Mouse (Mus musculus) bone marrow, adult 2 months (tissue): ENCODE measurements around the gene Prmt1. TPM values are rescaled to one million over a fixed set of nuclear protein-coding genes. Genes with fewer than 3 reads are reported as not detected.

Source experiments
- H3K27ac ChIP-seq: fragments of 200-500 bp; 2 replicates; pipeline ENCODE4 v1.5.1; 2012; ENCODE audit warnings: low read depth, mild to moderate bottlenecking, control low read depth, inconsistent platforms, low read length; ENCODE audit not compliant: control insufficient read depth, poor library complexity, insufficient read depth
- H3K4me1 ChIP-seq: fragments of 200-500 bp; 2 replicates; pipeline ENCODE4 v1.6.1; 2011; ENCODE audit warnings: low read length; ENCODE audit not compliant: control insufficient read depth, insufficient read depth
- H3K4me3 ChIP-seq: fragments of 200-500 bp; replicated peaks from 2 replicates; pipeline ENCODE3; 2011; ENCODE audit warnings: mild to moderate bottlenecking, low read depth, low read length, control low read depth; ENCODE audit not compliant: control insufficient read depth
- CTCF ChIP-seq: fragments of 200-500 bp; IDR thresholded peaks from 2 replicates; pipeline ENCODE4 v1.5.1; 2011; ENCODE audit warnings: low read length, control low read depth; ENCODE audit not compliant: control insufficient read depth, insufficient read depth
- POLR2A ChIP-seq: fragments of 200-500 bp; IDR thresholded peaks from 2 replicates; pipeline ENCODE4 v1.6.1; 2011; ENCODE audit warnings: low read depth, mild to moderate bottlenecking, control low read depth, low read length, borderline replicate concordance; ENCODE audit not compliant: control insufficient read depth
- WGBS: fragments of 180-500 bp; shearing (Covaris S2); methylation state at CpG from one replicate; pipeline ENCODE4 v1.1.7; 2018; 5-methylcytosine and 5-hydroxymethylcytosine counted together
- polyA plus RNA-seq: library from polyadenylated mRNA; stranded (reverse); fragments of >200 nt; gene quantifications from 2 replicates; pipeline ENCODE4 v1.2.4, GENCODE M21; 2011; ENCODE audit warnings: low replicate concordance; ENCODE audit not compliant: missing spikeins, insufficient read depth, insufficient read length

The Prmt1 gene
- polyA plus RNA-seq, 1 experiment: 337 TPM

GRCm38 (mm10) chr7:44955628-44956027, 30.7 kb downstream of the Prmt1 start:
- Histone ChIP-seq H3K27ac (no peak overlapping the region), H3K4me3 (no peak overlapping the region), H3K4me1 (peaks cover 7% of the 10 kb centered on the region)
- TF ChIP-seq CTCF (peak; percentile 43; the same call in 1 of the 2 replicates), POLR2A (no peak)
- 35% methylated on average over 5 of the region's 5 CpGs for WGBS

- peaks cover 6% of the 10 kb centered on the region for H3K4me1 ChIP-seq
- H3K27ac ChIP-seq: no peak overlapping the region
- WGBS: 89% methylated on average over 12 of the region's 12 CpGs
- TF ChIP-seq POLR2A: no peak
- TF ChIP-seq CTCF: no peak
- no peak overlapping the region for H3K4me3 ChIP-seq
Measured at GRCm38 (mm10) chr7:44954091-44954885, 32.1 kb downstream of the Prmt1 start.

GRCm38 (mm10) chr7:44953561-44953960, 32.8 kb downstream of the Prmt1 start:
- TF ChIP-seq POLR2A (no peak), CTCF (no peak)
- Histone ChIP-seq H3K4me1 (peaks cover 6% of the 10 kb centered on the region), H3K4me3 (no peak overlapping the region), H3K27ac (no peak overlapping the region)
- WGBS: 76% methylated on average over 14 of the region's 14 CpGs

- H3K27ac ChIP-seq: peak overlapping the region; percentile 20; the same call in 1 of the 2 replicates
- H3K4me3 ChIP-seq: peak overlapping the region; percentile 34
- WGBS: 5% methylated on average over 24 of the region's 24 CpGs
- no peak for TF ChIP-seq CTCF
- H3K4me1 ChIP-seq: peaks cover 6% of the 10 kb centered on the region
Measured at GRCm38 (mm10) chr7:44952611-44953306, 33.6 kb downstream of the Prmt1 start.

- Histone ChIP-seq H3K27ac (no peak overlapping the region), H3K4me3 (peak overlapping the region; percentile 34), H3K4me1 (peaks cover 6% of the 10 kb centered on the region)
- TF ChIP-seq POLR2A: no peak
- TF ChIP-seq CTCF: no peak
- under 1% methylated on average over 10 of the region's 10 CpGs for WGBS
Measured at GRCm38 (mm10) chr7:44951960-44952359, 34.4 kb downstream of the Prmt1 start.

GRCm38 (mm10) chr7:44949922-44950321, 36.4 kb downstream of the Prmt1 start:
- no peak overlapping the region for H3K27ac ChIP-seq
- peaks cover 6% of the 10 kb centered on the region for H3K4me1 ChIP-seq
- no peak overlapping the region for H3K4me3 ChIP-seq
- WGBS: 17% methylated on average over 6 of the region's 6 CpGs
- TF ChIP-seq POLR2A: no peak
- no peak for TF ChIP-seq CTCF

GRCm38 (mm10) chr7:44942904-44943303, 43.5 kb downstream of the Prmt1 start, which contains the start of gene Tsks:
TSS of gene Tsks (plus strand) at chr7:44943204.
- 83% methylated on average over 7 of the region's 7 CpGs for whole genome bisulfite sequencing
- TF ChIP-seq CTCF (no peak), POLR2A (no peak)
- H3K4me3 ChIP-seq: no peak within 1 kb of the TSS
- H3K4me1 ChIP-seq: no peaks in the 10 kb centered on the region
- H3K27ac ChIP-seq: no peak within 1 kb of the TSS

GRCm38 (mm10) chr7:44938680-44939079, 47.7 kb downstream of the Prmt1 start:
- TF ChIP-seq POLR2A (no peak), CTCF (no peak)
- Histone ChIP-seq H3K27ac (no peak overlapping the region), H3K4me1 (no peaks in the 10 kb centered on the region), H3K4me3 (no peak overlapping the region)
- WGBS: 82% methylated on average over 4 of the region's 4 CpGs
